Mouse (Mus musculus): ENCODE data around the gene Fbxl14. TPM values are rescaled to one million over a fixed set of nuclear protein-coding genes. Genes with fewer than 3 reads are reported as not detected.

The Fbxl14 gene
- total RNA-seq (2023) = 50.7 to 60.1 TPM (median 55.4 TPM) in 4 replicates

DNA sequence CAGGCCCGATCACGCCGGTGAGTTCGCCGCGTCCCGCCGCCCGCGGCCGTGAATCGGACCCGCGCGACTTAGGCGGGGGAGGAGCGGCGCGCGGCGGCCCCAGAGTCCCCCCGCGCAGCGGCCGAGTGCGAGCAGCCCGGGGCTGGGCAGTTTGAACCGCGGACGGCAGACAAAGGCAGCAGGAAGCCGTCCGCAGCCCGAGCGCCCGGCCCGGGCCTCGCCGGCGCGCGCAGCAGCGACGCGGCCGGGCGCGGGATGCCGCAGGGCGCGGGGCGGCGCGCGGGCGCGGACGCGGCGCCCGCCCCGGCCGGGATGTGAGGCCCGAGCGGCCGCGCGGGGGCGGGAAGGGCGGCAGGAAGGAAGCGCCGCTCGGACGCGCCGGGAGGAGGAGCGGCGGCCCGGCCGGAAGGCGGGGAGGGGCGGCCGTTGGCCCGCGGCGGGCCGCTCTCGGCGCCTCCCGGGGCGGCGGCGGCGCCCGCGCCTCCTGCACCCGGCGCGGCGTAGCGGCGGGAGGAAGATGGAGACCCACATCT is at the start of gene Fbxl14:
Gene Fbxl14, plus strand, starts transcription at position 326 of the 533 bp plus-strand sequence.

Other genes starting within 250 kb of the Fbxl14 start
- gene Cacna2d4, start 243.1 kb upstream of the Fbxl14 start, total RNA-seq (2023) = 0.86 to 3.0 TPM (median 1.9 TPM) in 4 replicates
- 0.53 to 1.9 TPM (median 0.78 TPM) in 4 replicates for gene Lrtm2, start 148.9 kb upstream of the Fbxl14 start, total RNA-seq (2023)
- 32.8 to 36.1 TPM (median 34.7 TPM) in 4 replicates for gene Adipor2, start 62.0 kb upstream of the Fbxl14 start, total RNA-seq (2023)
- gene Wnt5b, start 64.7 kb downstream of the Fbxl14 start, total RNA-seq (2023) = not detected in 4 replicates

Measured in B cell, adult 62 days (primary cell).